Mouse (Mus musculus) cerebellum, adult 2 months (tissue): ENCODE data around the gene 3110082J24Rik. TPM values are rescaled to one million over a fixed set of nuclear protein-coding genes. Genes with fewer than 3 reads are reported as not detected.

Source experiments
- DNase-seq, 2 experiments: peaks; one replicate each; pipeline ENCODE4 v3.0.0; 2021
- H3K27ac ChIP-seq: fragments of 200-500 bp; 2 replicates; pipeline ENCODE4 v1.5.1; 2012; ENCODE audit warnings: low read length, control low read depth, inconsistent platforms; ENCODE audit not compliant: insufficient read depth
- H3K27me3 ChIP-seq: fragments of 200-500 bp; 2 replicates; pipeline ENCODE4 v1.6.1; 2012; ENCODE audit warnings: inconsistent platforms, mild to moderate bottlenecking, low read length, moderate library complexity; ENCODE audit not compliant: control insufficient read depth, insufficient read depth
- H3K4me1 ChIP-seq: fragments of 200-500 bp; 2 replicates; pipeline ENCODE4 v1.6.1; 2011; ENCODE audit warnings: low read length; ENCODE audit not compliant: control insufficient read depth, insufficient read depth
- H3K4me3 ChIP-seq: fragments of 200-500 bp; replicated peaks from 2 replicates; pipeline ENCODE3; 2011; ENCODE audit warnings: mild to moderate bottlenecking, low read depth, low read length, control low read depth; ENCODE audit not compliant: insufficient read depth
- CTCF ChIP-seq: fragments of 200-500 bp; IDR thresholded peaks from 2 replicates; pipeline ENCODE4 v1.5.1; 2011; ENCODE audit warnings: low read depth, mild to moderate bottlenecking, control low read depth, low read length, moderate library complexity, borderline replicate concordance; ENCODE audit not compliant: insufficient read depth
- POLR2A ChIP-seq: fragments of 200-500 bp; IDR thresholded peaks from 2 replicates; pipeline ENCODE4 v1.6.1; 2011; ENCODE audit warnings: low read length, control low read depth, borderline replicate concordance; ENCODE audit not compliant: insufficient read depth
- WGBS: fragments of 180-500 bp; shearing (Covaris S2); methylation state at CpG from one replicate; pipeline ENCODE4 v1.1.7; 2018; 5-methylcytosine and 5-hydroxymethylcytosine counted together
- polyA plus RNA-seq: library from polyadenylated mRNA; depleted of rRNA; stranded (reverse); fragments of >200 nt; gene quantifications from 2 replicates; pipeline ENCODE4 v1.2.3, GENCODE M21; 2012

Gene 3110082J24Rik
- polyA plus RNA-seq, 1 experiment, result 7.0 TPM

DNA sequence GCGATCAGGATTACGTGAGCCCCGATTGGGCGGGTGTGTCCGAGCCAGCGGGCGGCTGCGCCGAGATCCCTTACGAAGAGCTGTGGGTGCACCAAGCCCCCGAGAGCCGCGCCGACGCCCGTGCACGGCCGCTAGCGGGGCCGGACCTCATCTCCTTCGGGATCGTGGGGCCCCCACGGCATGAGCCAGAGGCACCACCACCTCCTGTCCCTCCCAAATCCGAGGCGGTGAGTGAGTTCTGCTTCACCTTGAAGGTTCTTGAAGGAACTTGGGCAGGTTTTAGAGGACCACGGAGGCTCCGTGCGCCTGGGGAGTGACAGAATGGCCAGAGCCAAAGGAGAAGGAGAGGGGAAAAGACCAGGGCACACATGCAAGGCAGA is 8.9 kb upstream of the 3110082J24Rik start:
- Histone ChIP-seq H3K27ac (no peak overlapping the region), H3K27me3 (no peaks in the 10 kb centered on the region), H3K4me1 (peaks cover 4% of the 10 kb centered on the region; the same call in 1 of the 2 replicates), H3K4me3 (peak overlapping the region; percentile 6)
- whole genome bisulfite sequencing, result 4% methylated on average over 28 of the region's 28 CpGs
- TF ChIP-seq POLR2A (no peak), CTCF (no peak)
- no peak for DNase-seq

DNA sequence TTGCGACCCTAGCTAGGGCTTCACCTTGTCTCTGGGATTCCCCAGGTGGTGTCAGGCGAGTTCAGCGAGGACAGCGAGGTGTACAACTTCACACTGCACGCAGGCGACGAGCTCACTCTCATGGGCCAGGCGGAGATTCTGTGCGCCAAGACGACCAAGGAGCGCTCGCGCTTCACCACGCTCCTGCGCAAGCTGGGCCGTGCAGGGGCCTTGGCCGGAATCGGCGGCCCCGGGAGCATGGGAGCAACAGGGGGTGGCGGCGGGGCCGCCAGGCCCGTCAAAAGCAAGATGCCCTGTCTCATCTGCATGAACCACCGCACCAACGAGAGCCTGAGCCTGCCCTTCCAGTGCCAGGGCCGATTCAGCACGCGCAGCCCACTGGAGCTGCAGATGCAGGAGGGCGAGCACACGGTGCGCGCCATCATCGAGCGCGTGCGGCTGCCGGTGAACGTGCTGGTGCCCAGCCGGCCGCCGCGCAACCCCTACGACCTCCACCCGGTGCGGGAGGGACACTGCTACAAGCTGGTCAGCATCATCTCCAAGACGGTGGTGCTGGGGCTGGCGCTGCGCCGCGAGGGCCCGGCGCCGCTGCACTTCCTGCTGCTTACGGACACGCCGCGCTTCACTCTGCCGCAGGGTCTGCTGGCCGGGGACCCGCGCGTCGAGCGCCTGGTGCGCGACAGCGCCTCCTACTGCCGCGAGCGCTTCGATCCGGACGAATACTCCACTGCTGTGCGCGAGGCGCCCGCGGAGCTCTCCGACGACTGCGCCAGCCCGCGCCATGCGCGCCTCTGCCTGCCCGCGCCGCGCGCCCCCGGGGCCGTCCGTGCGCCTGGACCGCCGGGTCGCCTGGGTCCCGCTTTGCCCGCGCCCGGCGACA is 8.2 kb upstream of the 3110082J24Rik start:
- peak; percentile 47 to 49 for DNase-seq
- Histone ChIP-seq H3K4me1 (peaks cover 2% of the 10 kb centered on the region; the same call in 1 of the 2 replicates), H3K4me3 (peak overlapping the region; percentile 41), H3K27me3 (no peaks in the 10 kb centered on the region), H3K27ac (no peak overlapping the region)
- WGBS, result 2% methylated on average over 103 of the region's 103 CpGs
- TF ChIP-seq POLR2A (no peak), CTCF (peak; percentile 39; the same call in 1 of the 2 replicates)

- 87% methylated on average over 3 of the region's 3 CpGs for WGBS
- Histone ChIP-seq H3K4me1 (no peaks in the 10 kb centered on the region), H3K27me3 (no peaks in the 10 kb centered on the region), H3K4me3 (no peak overlapping the region), H3K27ac (no peak overlapping the region)
- peak; percentile 15; the same call in 1 of the 2 replicates for TF ChIP-seq CTCF
- TF ChIP-seq POLR2A, result no peak
- DNase-seq, result no peak
Measured at GRCm38 (mm10) chr5:30112533-30113068, 6.7 kb upstream of the 3110082J24Rik start.

GRCm38 (mm10) chr5:30111771-30112170 is 5.9 kb upstream of the 3110082J24Rik start:
- WGBS, result 73% methylated on average over 3 of the region's 3 CpGs
- DNase-seq, result no peak
- Histone ChIP-seq H3K4me3 (no peak overlapping the region), H3K27ac (no peak overlapping the region), H3K4me1 (no peaks in the 10 kb centered on the region), H3K27me3 (no peaks in the 10 kb centered on the region)
- no peak for TF ChIP-seq CTCF
- no peak for TF ChIP-seq POLR2A

GRCm38 (mm10) chr5:30111126-30111525 is 5.2 kb upstream of the 3110082J24Rik start:
- DNase-seq, result peak in 1 of 2 experiments; percentile 27
- WGBS, result 13% methylated on average over 18 of the region's 18 CpGs
- no peak overlapping the region for H3K4me3 ChIP-seq
- TF ChIP-seq POLR2A (no peak), CTCF (no peak)
- H3K4me1 ChIP-seq, result no peaks in the 10 kb centered on the region
- no peak overlapping the region for H3K27ac ChIP-seq
- H3K27me3 ChIP-seq, result no peaks in the 10 kb centered on the region

DNA sequence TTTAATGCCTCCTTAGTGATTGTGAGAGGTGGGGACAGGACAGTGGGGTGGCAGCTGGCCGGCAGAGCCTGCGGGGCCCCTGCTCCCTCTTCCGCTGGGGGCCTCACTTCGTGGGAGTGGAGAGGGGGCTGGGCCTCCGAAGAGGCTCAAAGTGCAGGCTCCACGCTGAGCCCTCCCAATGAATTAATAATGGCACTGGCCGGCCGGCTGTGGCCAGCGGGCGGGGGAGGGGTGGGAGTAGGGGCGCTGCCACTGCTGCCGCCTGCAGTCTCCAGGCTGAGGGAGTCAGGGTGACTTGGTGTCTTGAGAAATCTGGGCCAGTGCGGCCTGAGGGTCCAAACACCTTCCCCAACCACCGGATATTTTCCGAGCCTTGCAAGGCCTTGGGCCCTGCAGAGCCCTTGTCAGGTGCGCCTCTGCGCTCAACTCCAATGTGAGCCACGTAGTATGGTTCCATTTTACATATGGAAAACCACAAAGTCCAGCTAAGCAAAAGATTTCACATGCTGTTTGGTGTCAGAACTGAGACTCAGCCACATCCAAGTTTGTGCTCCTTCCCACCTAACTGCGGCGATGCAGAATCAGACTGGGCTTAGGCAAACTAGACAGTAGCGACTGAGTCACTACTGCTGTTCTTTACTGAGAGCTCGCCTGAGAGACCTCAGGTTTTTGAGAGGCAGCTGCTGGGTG is 4.6 kb upstream of the 3110082J24Rik start:
- no peak for TF ChIP-seq CTCF
- no peak for TF ChIP-seq POLR2A
- Histone ChIP-seq H3K4me1 (no peaks in the 10 kb centered on the region), H3K27me3 (peaks cover under 1% of the 10 kb centered on the region; the same call in 1 of the 2 replicates), H3K27ac (no peak overlapping the region), H3K4me3 (no peak overlapping the region)
- DNase-seq, result no peak
- 34% methylated on average over 22 of the region's 22 CpGs for WGBS

- Histone ChIP-seq H3K4me1 (no peaks in the 10 kb centered on the region), H3K4me3 (no peak overlapping the region), H3K27ac (no peak overlapping the region), H3K27me3 (peaks cover 5% of the 10 kb centered on the region; the same call in 1 of the 2 replicates)
- 69% methylated on average over 2 of the region's 2 CpGs for WGBS
- TF ChIP-seq CTCF (no peak), POLR2A (no peak)
- DNase-seq, result no peak
Measured at GRCm38 (mm10) chr5:30109899-30110298, 4.0 kb upstream of the 3110082J24Rik start.
